Mouse (Mus musculus) left cerebral cortex, adult 8-10 months (tissue): ENCODE measurements around the gene Cog5. TPM values are rescaled to one million over a fixed set of nuclear protein-coding genes. Genes with fewer than 3 reads are reported as not detected.

ENCODE experiments used
- DNase-seq, 2 experiments: peaks; one replicate each; pipeline ENCODE4 v3.0.0; 2022; ENCODE audit warnings: low spot score in 2 of 2
- total RNA-seq, 4 experiments: library from RNA; stranded (reverse); gene quantifications; 2 replicates each; pipeline ENCODE4 v1.2.4; 2022

Gene Cog5
- total RNA-seq, 4 experiments from 2014 or later = 47.8 to 56.0 (median 53.0) TPM

GRCm38 (mm10) chr12:31937613-31938012 is 282.9 kb downstream of the Cog5 start:
- DNase-seq = no peak

GRCm38 (mm10) chr12:31938391-31938997 is 283.8 kb downstream of the Cog5 start:
- DNase-seq = no peak

- DNase-seq = no peak
Measured at GRCm38 (mm10) chr12:31939026-31939425, 284.4 kb downstream of the Cog5 start.

- no peak for DNase-seq
Measured at GRCm38 (mm10) chr12:31943020-31943654, 288.5 kb downstream of the Cog5 start.

GRCm38 (mm10) chr12:31944405-31944804 is 289.7 kb downstream of the Cog5 start:
- no peak for DNase-seq

- no peak for DNase-seq
Measured at GRCm38 (mm10) chr12:31947476-31947875, 292.8 kb downstream of the Cog5 start.

GRCm38 (mm10) chr12:31948101-31949000 is 293.7 kb downstream of the Cog5 start:
- no peak for DNase-seq

GRCm38 (mm10) chr12:31949193-31949741 is 294.6 kb downstream of the Cog5 start:
- DNase-seq = peak; percentile 72 to 88

- DNase-seq = peak; percentile 97 to 100
Measured at GRCm38 (mm10) chr12:31949759-31950658, 295.3 kb downstream of the Cog5 start, which contains the start of gene Hbp1. Gene Hbp1 (minus strand): TSS chr12:31950535.

GRCm38 (mm10) chr12:31950659-31951031 is 296.0 kb downstream of the Cog5 start:
- no peak for DNase-seq

GRCm38 (mm10) chr12:31955843-31956242 is 301.2 kb downstream of the Cog5 start:
- DNase-seq = no peak

GRCm38 (mm10) chr12:31964074-31964473 is 309.4 kb downstream of the Cog5 start:
- DNase-seq = no peak

- DNase-seq = no peak
Measured at GRCm38 (mm10) chr12:31965517-31966212, 311.0 kb downstream of the Cog5 start.

- no peak for DNase-seq
Measured at GRCm38 (mm10) chr12:31966405-31966804, 311.7 kb downstream of the Cog5 start.

GRCm38 (mm10) chr12:31967536-31967935 is 312.9 kb downstream of the Cog5 start:
- no peak for DNase-seq

GRCm38 (mm10) chr12:31969111-31969510 is 314.4 kb downstream of the Cog5 start:
- DNase-seq = no peak

GRCm38 (mm10) chr12:31971547-31971946 is 316.9 kb downstream of the Cog5 start:
- no peak for DNase-seq

- DNase-seq = peak in 1 of 2 experiments; percentile 46
Measured at GRCm38 (mm10) chr12:31973473-31974172, 319.0 kb downstream of the Cog5 start.

- no peak for DNase-seq
Measured at GRCm38 (mm10) chr12:31976544-31976943, 321.9 kb downstream of the Cog5 start.
